Mouse (Mus musculus): ENCODE data around the gene Fbxl18. TPM values are rescaled to one million over a fixed set of nuclear protein-coding genes. Genes with fewer than 3 reads are reported as not detected.

The Fbxl18 gene
- polyA plus RNA-seq, 1 experiment, result 9.5 TPM

- Histone ChIP-seq H3K36me3 (ENCODE audit: control insufficient read depth, insufficient read depth) (no peaks in the 10 kb centered on the region), H3K79me3 (ENCODE audit: low read depth) (peaks cover 2% of the 10 kb centered on the region), H3K4me3 (ENCODE audit: insufficient read depth, poor library complexity, severe bottlenecking) (no peak overlapping the region), H3ac (ENCODE audit: control insufficient read depth, insufficient read length, low read depth) (no peak overlapping the region), H3K27me3 (ENCODE audit: control insufficient read depth, insufficient read depth, insufficient read length) (no peaks in the 10 kb centered on the region), H3K79me2 (ENCODE audit: control insufficient read depth, insufficient read depth) (peaks cover 17% of the 10 kb centered on the region)
- no peak for TF ChIP-seq MAX (IDR thresholded peaks at IDR 0.05)
- TF ChIP-seq CEBPB (IDR thresholded peaks at IDR 0.05; ENCODE audit: low read depth), result no peak
These were observed 17.5 kb upstream of the Fbxl18 start for GRCm38 (mm10) chr5:142912739-142913138.

GRCm38 (mm10) chr5:142912320-142912719 is 17.1 kb upstream of the Fbxl18 start:
- Histone ChIP-seq H3K79me2 (ENCODE audit: control insufficient read depth, insufficient read depth) (peaks cover 21% of the 10 kb centered on the region), H3ac (ENCODE audit: control insufficient read depth, insufficient read length, low read depth) (no peak overlapping the region), H3K79me3 (ENCODE audit: low read depth) (peaks cover 3% of the 10 kb centered on the region), H3K36me3 (ENCODE audit: control insufficient read depth, insufficient read depth) (no peaks in the 10 kb centered on the region), H3K4me3 (ENCODE audit: insufficient read depth, poor library complexity, severe bottlenecking) (no peak overlapping the region), H3K27me3 (ENCODE audit: control insufficient read depth, insufficient read depth, insufficient read length) (no peaks in the 10 kb centered on the region)
- no peak for TF ChIP-seq MYOG (IDR thresholded peaks at IDR 0.05; ENCODE audit: control insufficient read depth, extremely low read depth, insufficient read length)
- no peak for TF ChIP-seq USF1 (IDR thresholded peaks at IDR 0.05; ENCODE audit: low read depth)
- no peak for TF ChIP-seq CEBPB (IDR thresholded peaks at IDR 0.05; ENCODE audit: low read depth)
- no peak for TF ChIP-seq FOSL1 (IDR thresholded peaks at IDR 0.05; ENCODE audit: insufficient read depth, low read length, poor library complexity, severe bottlenecking)
- TF ChIP-seq MAX (IDR thresholded peaks at IDR 0.05), result no peak
- no peak for TF ChIP-seq CTCF (IDR thresholded peaks at IDR 0.05; ENCODE audit: control insufficient read depth, insufficient read depth, insufficient read length)
- TF ChIP-seq MYOD1 (IDR thresholded peaks at IDR 0.05; ENCODE audit: control insufficient read depth, insufficient read length, low read depth), result no peak

- Histone ChIP-seq H3K27me3 (ENCODE audit: control insufficient read depth, insufficient read depth, insufficient read length) (no peaks in the 10 kb centered on the region), H3K79me2 (ENCODE audit: control insufficient read depth, insufficient read depth) (peaks cover 28% of the 10 kb centered on the region), H3K4me3 (ENCODE audit: insufficient read depth, poor library complexity, severe bottlenecking) (no peak overlapping the region), H3ac (ENCODE audit: control insufficient read depth, insufficient read length, low read depth) (no peak overlapping the region), H3K79me3 (ENCODE audit: low read depth) (peaks cover 3% of the 10 kb centered on the region), H3K36me3 (ENCODE audit: control insufficient read depth, insufficient read depth) (no peaks in the 10 kb centered on the region)
- TF ChIP-seq MYOD1 (IDR thresholded peaks at IDR 0.05; ENCODE audit: control insufficient read depth, insufficient read length, low read depth) (no peak), MYOG (IDR thresholded peaks at IDR 0.05; ENCODE audit: control insufficient read depth, extremely low read depth, insufficient read length) (no peak), FOSL1 (IDR thresholded peaks at IDR 0.05; ENCODE audit: insufficient read depth, low read length, poor library complexity, severe bottlenecking) (no peak), CTCF (IDR thresholded peaks at IDR 0.05; ENCODE audit: control insufficient read depth, insufficient read depth, insufficient read length) (no peak), USF1 (IDR thresholded peaks at IDR 0.05; ENCODE audit: low read depth) (no peak), CEBPB (IDR thresholded peaks at IDR 0.05; ENCODE audit: low read depth) (no peak), MAX (IDR thresholded peaks at IDR 0.05) (no peak)
These were observed 16.4 kb upstream of the Fbxl18 start for GRCm38 (mm10) chr5:142911629-142912028.

GRCm38 (mm10) chr5:142909576-142910278 is 14.5 kb upstream of the Fbxl18 start:
- Histone ChIP-seq H3K4me3 (ENCODE audit: insufficient read depth, poor library complexity, severe bottlenecking) (no peak overlapping the region), H3K27me3 (ENCODE audit: control insufficient read depth, insufficient read depth, insufficient read length) (no peaks in the 10 kb centered on the region), H3ac (ENCODE audit: control insufficient read depth, insufficient read length, low read depth) (peak overlapping the region; percentile 9), H3K79me2 (ENCODE audit: control insufficient read depth, insufficient read depth) (peaks cover 47% of the 10 kb centered on the region), H3K79me3 (ENCODE audit: low read depth) (peaks cover 17% of the 10 kb centered on the region), H3K36me3 (ENCODE audit: control insufficient read depth, insufficient read depth) (peaks cover 9% of the 10 kb centered on the region)
- TF ChIP-seq CEBPB (IDR thresholded peaks at IDR 0.05; ENCODE audit: low read depth), result no peak
- TF ChIP-seq MYOG (IDR thresholded peaks at IDR 0.05; ENCODE audit: control insufficient read depth, extremely low read depth, insufficient read length), result no peak
- TF ChIP-seq USF1 (IDR thresholded peaks at IDR 0.05; ENCODE audit: low read depth), result no peak
- TF ChIP-seq CTCF (IDR thresholded peaks at IDR 0.05; ENCODE audit: control insufficient read depth, insufficient read depth, insufficient read length), result no peak
- TF ChIP-seq MAX (IDR thresholded peaks at IDR 0.05), result no peak
- TF ChIP-seq MYOD1 (IDR thresholded peaks at IDR 0.05; ENCODE audit: control insufficient read depth, insufficient read length, low read depth), result no peak
- no peak for TF ChIP-seq FOSL1 (IDR thresholded peaks at IDR 0.05; ENCODE audit: insufficient read depth, low read length, poor library complexity, severe bottlenecking)

GRCm38 (mm10) chr5:142908941-142909575 is 13.8 kb upstream of the Fbxl18 start:
- peaks cover 53% of the 10 kb centered on the region for H3K79me2 ChIP-seq (ENCODE audit: control insufficient read depth, insufficient read depth)
- peaks cover 24% of the 10 kb centered on the region for H3K79me3 ChIP-seq (ENCODE audit: low read depth)
- no peak overlapping the region for H3K4me3 ChIP-seq (ENCODE audit: insufficient read depth, poor library complexity, severe bottlenecking)
- TF ChIP-seq MYOG (IDR thresholded peaks at IDR 0.05; ENCODE audit: control insufficient read depth, extremely low read depth, insufficient read length) (no peak), CEBPB (IDR thresholded peaks at IDR 0.05; ENCODE audit: low read depth) (no peak), USF1 (IDR thresholded peaks at IDR 0.05; ENCODE audit: low read depth) (no peak), FOSL1 (IDR thresholded peaks at IDR 0.05; ENCODE audit: insufficient read depth, low read length, poor library complexity, severe bottlenecking) (no peak), MAX (IDR thresholded peaks at IDR 0.05) (no peak), MYOD1 (IDR thresholded peaks at IDR 0.05; ENCODE audit: control insufficient read depth, insufficient read length, low read depth) (no peak), CTCF (IDR thresholded peaks at IDR 0.05; ENCODE audit: control insufficient read depth, insufficient read depth, insufficient read length) (no peak)
- peak overlapping the region; percentile 9 for H3ac ChIP-seq (ENCODE audit: control insufficient read depth, insufficient read length, low read depth)
- H3K36me3 ChIP-seq (ENCODE audit: control insufficient read depth, insufficient read depth), result peaks cover 16% of the 10 kb centered on the region
- H3K27me3 ChIP-seq (ENCODE audit: control insufficient read depth, insufficient read depth, insufficient read length), result no peaks in the 10 kb centered on the region

Data from C2C12 (cell line).